Mouse (Mus musculus): Measurements from ENCODE around the gene Ubr2.

GRCm38 (mm10) chr17:46932961-46933360 lies 77.4 kb downstream of the Ubr2 start:
- no peak for TF ChIP-seq CTCF (IDR thresholded peaks at IDR 0.05)
- no peak for TF ChIP-seq POLR2A (IDR thresholded peaks at IDR 0.05; ENCODE audit: insufficient read depth, low read depth, low read length)

All from heart, adult 2 months (tissue).